In the genomic region with DNA sequence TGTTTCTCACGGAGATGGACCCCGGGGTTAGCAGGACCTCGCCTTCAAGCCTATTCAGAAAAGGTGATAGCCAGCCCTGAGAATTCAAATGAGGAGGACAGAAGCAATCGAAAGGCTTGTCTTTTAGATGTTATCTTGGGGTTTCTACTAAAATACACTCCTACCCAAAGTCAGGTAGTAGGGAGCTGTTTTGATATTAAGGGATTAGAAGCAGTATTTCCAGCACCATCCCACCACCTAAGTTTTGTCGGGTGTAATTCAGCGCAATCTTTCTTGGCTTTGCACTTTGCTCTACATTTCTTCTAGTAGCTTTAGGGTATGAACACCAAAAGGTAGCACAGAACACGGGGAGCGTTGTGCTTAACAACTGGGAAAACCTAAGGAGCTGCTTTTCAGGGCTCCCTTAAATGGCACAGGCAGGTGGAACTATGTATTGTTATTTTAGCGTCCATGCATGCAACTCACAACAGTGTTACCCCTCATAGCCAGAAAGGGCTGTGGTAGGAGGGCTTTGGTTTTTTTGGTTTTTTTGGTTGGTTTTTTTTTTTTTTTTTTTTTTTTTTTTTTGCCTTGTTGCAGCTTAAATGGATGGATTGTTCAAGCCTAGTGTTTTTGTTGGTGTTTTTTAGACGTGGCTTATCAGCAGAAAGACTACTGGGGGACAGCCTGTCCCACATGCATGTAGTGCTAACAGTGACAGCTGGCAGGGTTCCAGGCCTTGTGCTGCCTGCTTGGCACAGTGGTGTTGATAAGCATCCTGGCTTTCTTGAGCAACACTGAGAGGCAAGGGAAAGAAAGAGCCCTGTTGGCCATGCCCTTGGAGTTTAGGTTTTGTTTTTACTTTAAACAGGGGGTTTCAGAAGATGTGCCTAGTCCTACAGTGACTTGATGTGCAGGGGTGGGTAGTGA, we compare ENCODE assay signal across 8 mouse cellular contexts. TPM values are rescaled to one million over a fixed set of nuclear protein-coding genes. Genes with fewer than 3 reads are reported as not detected.
A peak's percentile ranks its signal among the peaks of the same experiment; 100 is the strongest.
DNase-seq lines count a peak whose midpoint lies in the region; ATAC-seq and TF ChIP-seq lines count a peak whose summit lies in the region.

No protein-coding gene starts in this region.

- peak overlapping the region; percentile 90 for H3K4me2 ChIP-seq in forebrain, embryonic 14.5 days (ENCODE audit: low read length)
- peak overlapping the region; percentile 92 for H3K4me2 ChIP-seq in kidney, postnatal 0 days (ENCODE audit: low read length)
- H3K4me2 ChIP-seq in stomach, embryonic 16.5 days (ENCODE audit: low read depth, low read length), result peak overlapping the region; percentile 95

- TF ChIP-seq CTCF in bone marrow, adult 2 months (IDR thresholded peaks at IDR 0.05; ENCODE audit: control insufficient read depth, insufficient read depth, low read length), result no peak
- TF ChIP-seq CTCF in kidney, postnatal 0 days (IDR thresholded peaks at IDR 0.05; ENCODE audit: low read depth), result no peak

- H3K27ac ChIP-seq in bone marrow, adult 2 months (ENCODE audit: control insufficient read depth, insufficient read depth, low read depth, low read length, poor library complexity), result peak overlapping the region; percentile 88
- peak overlapping the region; percentile 95 for H3K27ac ChIP-seq in forebrain, embryonic 14.5 days (ENCODE audit: low read depth, low read length)
- peak overlapping the region; percentile 95 for H3K27ac ChIP-seq in kidney, postnatal 0 days
- peak overlapping the region; percentile 99 for H3K27ac ChIP-seq in stomach, embryonic 16.5 days (ENCODE audit: low read length)

- H3K9ac ChIP-seq in forebrain, embryonic 14.5 days (ENCODE audit: low read length), result peak overlapping the region; percentile 85
- H3K9ac ChIP-seq in kidney, postnatal 0 days (ENCODE audit: low read depth, low read length), result peak overlapping the region; percentile 80
- peak overlapping the region; percentile 87 for H3K9ac ChIP-seq in stomach, embryonic 16.5 days (ENCODE audit: low read length)

- TF ChIP-seq POLR2A in bone marrow, adult 2 months (IDR thresholded peaks at IDR 0.05; ENCODE audit: borderline replicate concordance, control insufficient read depth, low read depth, low read length), result no peak

- H3K4me3 ChIP-seq in megakaryocyte, embryonic 14.5 days (replicated peaks), result peak overlapping the region; percentile 94
- peak overlapping the region; percentile 79 for H3K4me3 ChIP-seq in bone marrow, adult 2 months (replicated peaks; ENCODE audit: control insufficient read depth, low read depth, low read length)
- H3K4me3 ChIP-seq in forebrain, embryonic 14.5 days (ENCODE audit: low read depth, low read length), result peak overlapping the region; percentile 77
- peak overlapping the region; percentile 60 for H3K4me3 ChIP-seq in kidney, postnatal 0 days (replicated peaks; ENCODE audit: low read depth, low read length)
- H3K4me3 ChIP-seq in stomach, embryonic 16.5 days (replicated peaks; ENCODE audit: low read length), result peak overlapping the region; percentile 85

- peak; percentile 81 for DNase-seq in forebrain, embryonic 14.5 days (ENCODE audit: low spot score)
- no peak for DNase-seq in kidney, postnatal 0 days (ENCODE audit: low spot score)
- no peak for DNase-seq in left cerebral cortex, adult 18-20 months (ENCODE audit: low spot score in 2 of 2)

- peaks cover 42% of the 10 kb centered on the region for H3K4me1 ChIP-seq in megakaryocyte, embryonic 14.5 days
- H3K4me1 ChIP-seq in bone marrow, adult 2 months (ENCODE audit: control insufficient read depth, insufficient read depth, low read length), result peaks cover 3% of the 10 kb centered on the region; the same call in 1 of the 2 replicates
- peaks cover 22% of the 10 kb centered on the region for H3K4me1 ChIP-seq in forebrain, embryonic 14.5 days (ENCODE audit: control insufficient read depth, insufficient read depth, low read length)
- H3K4me1 ChIP-seq in kidney, postnatal 0 days (replicated peaks; ENCODE audit: insufficient read depth, low read length), result peaks cover 4% of the 10 kb centered on the region; the same call in 1 of the 2 replicates
- H3K4me1 ChIP-seq in stomach, embryonic 16.5 days (ENCODE audit: control insufficient read depth, insufficient read depth, low read length), result peaks cover 13% of the 10 kb centered on the region

- H3K27me3 ChIP-seq in megakaryocyte, embryonic 14.5 days (replicated peaks), result peaks cover 5% of the 10 kb centered on the region
- H3K27me3 ChIP-seq in forebrain, embryonic 14.5 days (replicated peaks; ENCODE audit: control insufficient read depth, insufficient read depth, low read length), result no peaks in the 10 kb centered on the region
- no peaks in the 10 kb centered on the region for H3K27me3 ChIP-seq in kidney, postnatal 0 days (ENCODE audit: insufficient read depth, low read length)
- no peaks in the 10 kb centered on the region for H3K27me3 ChIP-seq in stomach, embryonic 16.5 days (ENCODE audit: control insufficient read depth, insufficient read depth, low read length)

- peaks cover 17% of the 10 kb centered on the region for H3K9me3 ChIP-seq in megakaryocyte, embryonic 14.5 days
- no peaks in the 10 kb centered on the region for H3K9me3 ChIP-seq in forebrain, embryonic 14.5 days (replicated peaks; ENCODE audit: control insufficient read depth, low read length)
- H3K9me3 ChIP-seq in kidney, postnatal 0 days (replicated peaks; ENCODE audit: low read length), result no peaks in the 10 kb centered on the region
- H3K9me3 ChIP-seq in stomach, embryonic 16.5 days (replicated peaks; ENCODE audit: control insufficient read depth, low read length), result no peaks in the 10 kb centered on the region

- ATAC-seq in megakaryocyte, adult 5-6 weeks (ENCODE audit: poor library complexity, severe bottlenecking), result no peak
- ATAC-seq in forebrain, embryonic 14.5 days, result no peak
- ATAC-seq in kidney, postnatal 0 days (replicated peaks; ENCODE audit: low FRiP score, low read depth), result no peak
- peak; percentile 69 for ATAC-seq in megakaryocyte-erythroid progenitor cell, adult 5-6 weeks (replicated peaks; ENCODE audit: low FRiP score, low TSS enrichment, poor library complexity, severe bottlenecking)
- no peak for ATAC-seq in stomach, embryonic 16.5 days (ENCODE audit: insufficient read depth, low FRiP score)

- H3K36me3 ChIP-seq in megakaryocyte, embryonic 14.5 days (replicated peaks; ENCODE audit: low read length), result peaks cover 32% of the 10 kb centered on the region
- H3K36me3 ChIP-seq in forebrain, embryonic 14.5 days (ENCODE audit: control insufficient read depth, insufficient read depth, low read length), result peaks cover 27% of the 10 kb centered on the region
- peaks cover 18% of the 10 kb centered on the region for H3K36me3 ChIP-seq in kidney, postnatal 0 days (ENCODE audit: insufficient read depth, low read length)
- peaks cover 7% of the 10 kb centered on the region; the same call in 1 of the 2 replicates for H3K36me3 ChIP-seq in stomach, embryonic 16.5 days (ENCODE audit: control insufficient read depth, insufficient read depth, low read length)

- WGBS in bone marrow, adult 2 months, result 11% methylated on average over 10 of the region's 10 CpGs
- 13% methylated on average over 10 of the region's 10 CpGs for WGBS in forebrain, embryonic 14.5 days
- WGBS in kidney, postnatal 0 days, result 18% methylated on average over 10 of the region's 10 CpGs
- WGBS in stomach, embryonic 16.5 days, result 13% methylated on average over 10 of the region's 10 CpGs

RNA-seq across cellular contexts. Expression of gene Capn10, which starts 1.1 kb away (rescaled TPM):
- 12.4 and 15.0 TPM in 2 replicates for polyA plus RNA-seq in megakaryocyte, embryonic 14.5 days (2012; ENCODE audit: insufficient read depth, low replicate concordance)
- total RNA-seq in megakaryocyte, adult 5-6 weeks (2015), result 2.7 and 5.2 TPM in 2 replicates
- total RNA-seq in megakaryocyte, adult 5-6 weeks (2017), result 6.4 and 8.7 TPM in 2 replicates
- 5.4 and 15.5 TPM in 2 replicates for polyA plus RNA-seq in bone marrow, adult 2 months (2011; ENCODE audit: insufficient read depth, insufficient read length, low replicate concordance, missing spikeins)
- polyA plus RNA-seq in forebrain, embryonic 14.5 days (2014; fragmentation: Nextera tagmentation; extraction: Ambion mirVana), result 40.2 and 52.8 TPM in 2 replicates
- polyA plus RNA-seq in kidney, postnatal 0 days (2015; fragmentation: Nextera tagmentation; extraction: Ambion mirVana), result 31.0 and 32.2 TPM in 2 replicates
- total RNA-seq in megakaryocyte-erythroid progenitor cell, adult 5-6 weeks (2014; fragmentation: Nextera tagmentation), result 13.2 and 19.5 TPM in 2 replicates
- 8.5 and 11.4 TPM in 2 replicates for total RNA-seq in megakaryocyte-erythroid progenitor cell, adult 5-6 weeks (2017)
- 35.7 and 36.0 TPM in 2 replicates for polyA plus RNA-seq in stomach, embryonic 16.5 days (2015; fragmentation: Nextera tagmentation; extraction: Ambion mirVana)
- total RNA-seq in left cerebral cortex, adult 18-20 months (2021), result 10 to 100 TPM; 40.1 to 40.7 TPM

RNA-seq across cellular contexts. Expression of gene Gpr35, which starts 15.4 kb away (rescaled TPM):
- polyA plus RNA-seq in megakaryocyte, embryonic 14.5 days (2012; ENCODE audit: insufficient read depth, low replicate concordance), result 1.1 TPM in 1 of 2 replicates, not detected in the other
- 69.5 and 72.6 TPM in 2 replicates for total RNA-seq in megakaryocyte, adult 5-6 weeks (2015)
- total RNA-seq in megakaryocyte, adult 5-6 weeks (2017), result 46.4 and 47.2 TPM in 2 replicates
- 0.49 and 5.0 TPM in 2 replicates for polyA plus RNA-seq in bone marrow, adult 2 months (2011; ENCODE audit: insufficient read depth, insufficient read length, low replicate concordance, missing spikeins)
- polyA plus RNA-seq in forebrain, embryonic 14.5 days (2014; fragmentation: Nextera tagmentation; extraction: Ambion mirVana), result 0.29 and 0.33 TPM in 2 replicates
- polyA plus RNA-seq in kidney, postnatal 0 days (2015; fragmentation: Nextera tagmentation; extraction: Ambion mirVana), result 0.19 and 0.42 TPM in 2 replicates
- 0.30 TPM in 1 of 2 replicates, not detected in the other for total RNA-seq in megakaryocyte-erythroid progenitor cell, adult 5-6 weeks (2014; fragmentation: Nextera tagmentation)
- 0.94 TPM in 1 of 2 replicates, not detected in the other for total RNA-seq in megakaryocyte-erythroid progenitor cell, adult 5-6 weeks (2017)
- 8.7 and 8.9 TPM in 2 replicates for polyA plus RNA-seq in stomach, embryonic 16.5 days (2015; fragmentation: Nextera tagmentation; extraction: Ambion mirVana)
- under 1 TPM in 1 of 2 experiments, not detected in 1; 0.33 TPM for total RNA-seq in left cerebral cortex, adult 18-20 months (2021)

RNA-seq across cellular contexts. Expression of gene Rnpepl1, which starts 24.7 kb away (rescaled TPM):
- 94.2 and 172 TPM in 2 replicates for polyA plus RNA-seq in megakaryocyte, embryonic 14.5 days (2012; ENCODE audit: insufficient read depth, low replicate concordance)
- 29.3 and 30.1 TPM in 2 replicates for total RNA-seq in megakaryocyte, adult 5-6 weeks (2015)
- 20.4 and 23.6 TPM in 2 replicates for total RNA-seq in megakaryocyte, adult 5-6 weeks (2017)
- 26.4 and 62.1 TPM in 2 replicates for polyA plus RNA-seq in bone marrow, adult 2 months (2011; ENCODE audit: insufficient read depth, insufficient read length, low replicate concordance, missing spikeins)
- 15.5 and 20.1 TPM in 2 replicates for polyA plus RNA-seq in forebrain, embryonic 14.5 days (2014; fragmentation: Nextera tagmentation; extraction: Ambion mirVana)
- polyA plus RNA-seq in kidney, postnatal 0 days (2015; fragmentation: Nextera tagmentation; extraction: Ambion mirVana), result 39.3 and 39.4 TPM in 2 replicates
- total RNA-seq in megakaryocyte-erythroid progenitor cell, adult 5-6 weeks (2014; fragmentation: Nextera tagmentation), result 70.8 and 72.9 TPM in 2 replicates
- total RNA-seq in megakaryocyte-erythroid progenitor cell, adult 5-6 weeks (2017), result 11.2 and 16.8 TPM in 2 replicates
- polyA plus RNA-seq in stomach, embryonic 16.5 days (2015; fragmentation: Nextera tagmentation; extraction: Ambion mirVana), result 15.0 and 16.1 TPM in 2 replicates
- total RNA-seq in left cerebral cortex, adult 18-20 months (2021), result 10 to 100 TPM; 30.2 to 34.4 TPM

RNA-seq across cellular contexts. Expression of gene Dusp28, which starts 28.5 kb away (rescaled TPM):
- polyA plus RNA-seq in megakaryocyte, embryonic 14.5 days (2012; ENCODE audit: insufficient read depth, low replicate concordance), result 1.8 and 4.1 TPM in 2 replicates
- total RNA-seq in megakaryocyte, adult 5-6 weeks (2015), result 8.2 and 8.9 TPM in 2 replicates
- total RNA-seq in megakaryocyte, adult 5-6 weeks (2017), result 2.0 and 2.4 TPM in 2 replicates
- 9.2 and 9.3 TPM in 2 replicates for polyA plus RNA-seq in bone marrow, adult 2 months (2011; ENCODE audit: insufficient read depth, insufficient read length, low replicate concordance, missing spikeins)
- polyA plus RNA-seq in forebrain, embryonic 14.5 days (2014; fragmentation: Nextera tagmentation; extraction: Ambion mirVana), result 12.2 and 12.7 TPM in 2 replicates
- polyA plus RNA-seq in kidney, postnatal 0 days (2015; fragmentation: Nextera tagmentation; extraction: Ambion mirVana), result 20.4 and 22.3 TPM in 2 replicates
- 8.8 and 11.6 TPM in 2 replicates for total RNA-seq in megakaryocyte-erythroid progenitor cell, adult 5-6 weeks (2014; fragmentation: Nextera tagmentation)
- 2.3 and 3.6 TPM in 2 replicates for total RNA-seq in megakaryocyte-erythroid progenitor cell, adult 5-6 weeks (2017)
- polyA plus RNA-seq in stomach, embryonic 16.5 days (2015; fragmentation: Nextera tagmentation; extraction: Ambion mirVana), result 11.4 and 11.9 TPM in 2 replicates
- total RNA-seq in left cerebral cortex, adult 18-20 months (2021), result 10 to 100 TPM; 18.2 to 19.2 TPM

RNA-seq across cellular contexts. Expression of gene Ankmy1, which starts 32.6 kb away (rescaled TPM):
- polyA plus RNA-seq in megakaryocyte, embryonic 14.5 days (2012; ENCODE audit: insufficient read depth, low replicate concordance), result not detected in 2 replicates
- total RNA-seq in megakaryocyte, adult 5-6 weeks (2015), result 0.20 TPM in 1 of 2 replicates, not detected in the other
- total RNA-seq in megakaryocyte, adult 5-6 weeks (2017), result not detected in 2 replicates
- polyA plus RNA-seq in bone marrow, adult 2 months (2011; ENCODE audit: insufficient read depth, insufficient read length, low replicate concordance, missing spikeins), result not detected in 2 replicates
- 1.5 and 2.4 TPM in 2 replicates for polyA plus RNA-seq in forebrain, embryonic 14.5 days (2014; fragmentation: Nextera tagmentation; extraction: Ambion mirVana)
- polyA plus RNA-seq in kidney, postnatal 0 days (2015; fragmentation: Nextera tagmentation; extraction: Ambion mirVana), result 0.14 and 0.43 TPM in 2 replicates
- 1.1 TPM in 1 of 2 replicates, not detected in the other for total RNA-seq in megakaryocyte-erythroid progenitor cell, adult 5-6 weeks (2014; fragmentation: Nextera tagmentation)
- total RNA-seq in megakaryocyte-erythroid progenitor cell, adult 5-6 weeks (2017), result 0.42 TPM in 1 of 2 replicates, not detected in the other
- polyA plus RNA-seq in stomach, embryonic 16.5 days (2015; fragmentation: Nextera tagmentation; extraction: Ambion mirVana), result 0.23 and 0.42 TPM in 2 replicates
- under 1 TPM; 0.40 to 0.53 TPM for total RNA-seq in left cerebral cortex, adult 18-20 months (2021)
